Mouse (Mus musculus) large intestine, adult 2 months (tissue): ENCODE results near the gene Derl3. TPM values are rescaled to one million over a fixed set of nuclear protein-coding genes. Genes with fewer than 3 reads are reported as not detected.
"Not testable (repeated sequence)": the region's sequence is repeated elsewhere in the genome, so short reads cannot be mapped to it uniquely, and the experiment has no call there.

Source experiments
- DNase-seq: peaks from one replicate; pipeline ENCODE4 v3.0.0-alpha.2; 2012; ENCODE audit warnings: low read depth, low spot score
- whole genome bisulfite sequencing: fragments of 180-500 bp; shearing (Covaris S2); methylation state at CpG from one replicate; pipeline ENCODE4 v1.1.7; 2018; 5-methylcytosine and 5-hydroxymethylcytosine counted together
- polyA plus RNA-seq: library from polyadenylated mRNA; depleted of rRNA; stranded (reverse); fragments of >200 nt; gene quantifications from 2 replicates; pipeline ENCODE4 v1.2.3, GENCODE M21; 2012; rRNA removed

Derl3 gene
- 39.2 and 101 TPM in 2 replicates for polyA plus RNA-seq

DNA sequence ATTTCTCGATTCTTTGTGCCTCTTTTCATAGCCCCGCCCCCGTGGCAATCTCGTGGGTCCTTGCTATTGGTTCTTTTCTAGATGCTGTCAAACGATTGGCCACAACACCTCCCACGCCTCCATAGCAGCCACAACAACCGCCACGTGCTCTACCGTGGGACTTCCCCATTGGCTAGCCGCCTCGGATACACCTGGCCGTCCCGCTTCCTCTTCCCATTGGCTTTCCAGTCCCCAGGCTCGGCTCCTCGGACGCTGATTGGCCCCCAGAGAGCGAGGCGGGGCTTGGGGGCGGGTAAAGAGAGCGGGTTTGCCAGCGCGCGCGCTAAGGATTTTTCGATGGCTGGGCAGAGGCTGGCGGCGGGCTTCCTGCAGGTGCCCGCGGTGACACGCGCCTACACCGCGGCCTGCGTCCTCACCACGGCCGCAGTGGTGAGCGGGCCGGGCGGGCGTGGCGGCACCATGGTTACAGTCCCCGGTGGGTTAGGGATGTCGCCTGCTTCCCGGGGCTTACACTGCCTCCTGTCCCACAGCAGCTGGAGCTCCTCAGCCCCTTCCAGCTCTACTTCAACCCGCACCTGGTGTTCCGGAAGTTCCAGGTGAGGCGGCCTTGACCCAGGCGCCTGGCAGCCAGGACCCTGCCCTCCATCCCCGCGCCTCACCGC lies at the start of gene Derl3:
Gene Derl3, plus strand, starts transcription at position 325 of the 662 bp plus-strand sequence.
- DNase-seq = peak; percentile 90
- 2% methylated on average over 51 of the region's 51 CpGs for WGBS

DNA sequence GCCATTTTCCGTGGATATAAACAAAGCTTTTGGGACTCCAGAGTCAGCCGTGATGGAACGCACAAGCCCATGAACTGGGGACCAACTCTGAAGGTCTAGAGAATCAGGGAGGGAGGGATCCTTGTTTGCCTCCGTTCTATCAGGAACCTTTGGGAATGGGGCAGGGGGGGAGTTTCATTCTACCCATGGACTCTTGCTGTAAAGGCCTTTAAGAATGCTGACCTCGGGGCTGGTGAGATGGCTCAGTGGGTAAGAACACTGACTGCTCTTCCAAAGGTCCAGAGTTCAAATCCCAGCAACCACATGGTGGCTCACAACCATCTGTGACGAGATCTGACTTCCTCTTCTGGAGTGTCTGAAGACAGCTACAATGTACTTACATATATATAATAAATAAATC lies 49.3 kb upstream of the Derl3 start:
- 83% methylated on average over 6 of the region's 6 CpGs for WGBS
- not testable (repeated sequence) for DNase-seq

DNA sequence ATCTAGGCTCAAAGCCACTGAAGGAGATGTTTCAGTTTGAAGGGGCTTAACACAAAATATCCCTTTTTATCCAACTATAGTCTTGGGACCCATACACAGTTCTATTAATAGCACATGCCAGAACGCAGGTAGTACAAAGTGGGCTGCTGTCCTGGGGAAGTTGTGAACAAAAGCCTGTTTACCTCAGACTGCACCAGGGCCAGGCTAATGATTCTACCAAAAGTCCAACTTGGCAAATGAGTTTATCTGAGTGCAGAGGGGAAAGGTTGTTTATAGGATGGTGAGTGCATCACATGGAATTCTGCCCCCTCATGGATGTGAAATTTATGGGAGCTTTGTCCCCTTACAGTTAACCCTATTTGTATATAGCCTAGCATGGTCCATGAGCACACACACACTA lies 48.4 kb upstream of the Derl3 start:
- DNase-seq = no peak
- 61% methylated on average over 1 of the region's 1 CpGs for WGBS

DNA sequence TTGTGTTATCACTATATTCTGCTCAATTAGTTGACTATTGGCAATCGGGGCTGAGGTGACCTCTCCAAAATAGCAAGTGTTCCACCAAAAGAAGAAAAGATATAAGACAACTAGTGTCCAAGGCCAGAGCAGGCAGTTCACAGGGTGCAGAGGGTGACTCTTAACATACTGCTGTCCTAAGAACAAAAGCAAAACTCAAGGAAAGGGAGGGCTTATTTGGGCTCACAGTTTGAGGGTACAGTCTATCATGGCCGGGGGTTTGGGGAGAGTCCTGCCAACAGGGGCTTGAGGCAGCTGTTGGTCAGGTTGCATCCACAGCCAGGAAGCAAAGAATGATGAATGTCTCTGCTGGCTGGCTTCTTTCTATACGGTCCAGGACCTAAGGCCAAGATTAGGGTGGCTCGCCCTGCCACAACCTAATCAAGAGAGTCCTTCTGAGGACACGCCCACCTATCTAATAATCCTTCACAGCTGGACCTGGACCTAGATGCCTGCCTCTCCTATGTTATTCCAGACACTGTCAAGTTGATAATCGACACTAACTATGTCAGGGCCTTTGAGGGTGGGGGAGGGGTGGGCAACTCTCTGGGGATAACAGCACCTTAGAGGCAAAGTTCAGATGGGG lies 47.8 kb upstream of the Derl3 start:
- DNase-seq = no peak
- 59% methylated on average over 6 of the region's 6 CpGs for WGBS

DNA sequence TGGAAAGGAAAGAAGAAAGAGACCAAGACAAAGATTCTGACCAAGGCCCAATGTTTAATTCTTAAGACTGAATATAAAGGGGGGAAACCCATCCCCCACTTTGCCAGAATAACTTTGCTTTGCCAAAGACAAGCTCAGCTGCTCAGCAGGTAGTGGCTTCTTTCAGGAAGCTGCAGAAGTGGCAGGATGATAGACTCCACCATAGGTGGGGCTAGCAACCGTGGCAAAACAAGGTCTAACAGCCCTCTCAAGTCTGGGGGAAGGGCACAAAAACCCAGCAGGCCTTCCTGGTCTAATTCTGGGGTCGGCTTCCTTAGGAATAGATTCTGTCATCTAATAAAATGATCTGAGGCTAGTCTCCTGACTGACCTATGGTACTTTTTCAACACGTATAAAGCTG lies 44.8 kb upstream of the Derl3 start:
- DNase-seq = no peak
- WGBS = 32% methylated on average over 3 of the region's 3 CpGs

DNA sequence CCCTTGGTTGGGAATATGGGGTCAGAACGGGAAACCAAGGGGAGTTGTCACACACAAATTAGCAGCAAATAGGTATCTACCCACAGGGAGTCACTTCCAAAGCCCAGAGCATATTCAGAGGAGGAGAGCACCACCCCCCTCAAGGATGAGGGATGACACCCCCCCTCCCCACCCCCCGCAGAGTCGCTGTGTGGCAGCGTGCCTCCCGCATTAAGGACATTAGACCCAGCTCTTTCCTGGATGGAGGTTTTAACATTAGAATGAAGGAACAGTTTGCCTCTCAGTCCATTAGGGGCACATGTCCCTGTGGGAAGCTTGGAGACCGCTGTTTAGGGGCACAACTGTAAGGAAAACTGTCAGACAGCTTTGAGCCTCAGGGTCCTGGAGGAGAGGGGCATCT lies 42.1 kb upstream of the Derl3 start:
- DNase-seq = no peak
- 58% methylated on average over 6 of the region's 6 CpGs for WGBS

DNA sequence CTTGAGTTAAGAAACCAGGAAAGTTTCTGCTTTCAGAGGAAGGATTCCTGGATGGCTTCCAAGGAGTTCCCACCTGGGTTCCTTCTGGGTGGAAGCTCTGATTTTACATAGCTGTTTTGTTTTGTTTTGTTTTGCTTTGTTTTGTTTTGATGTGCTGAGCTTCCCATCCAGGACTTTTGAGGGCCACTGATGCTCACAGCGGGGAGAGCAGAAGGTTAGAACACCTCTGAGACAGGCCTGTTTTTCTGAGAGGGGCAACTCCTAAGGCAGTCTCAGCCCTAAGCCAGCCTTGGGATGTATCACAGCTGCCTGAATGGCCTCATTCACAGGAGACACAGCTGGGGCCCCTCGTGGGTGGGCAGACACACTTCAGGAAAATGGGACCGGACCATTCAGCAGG lies 41.5 kb upstream of the Derl3 start:
- 73% methylated on average over 3 of the region's 3 CpGs for WGBS
- DNase-seq = no peak

DNA sequence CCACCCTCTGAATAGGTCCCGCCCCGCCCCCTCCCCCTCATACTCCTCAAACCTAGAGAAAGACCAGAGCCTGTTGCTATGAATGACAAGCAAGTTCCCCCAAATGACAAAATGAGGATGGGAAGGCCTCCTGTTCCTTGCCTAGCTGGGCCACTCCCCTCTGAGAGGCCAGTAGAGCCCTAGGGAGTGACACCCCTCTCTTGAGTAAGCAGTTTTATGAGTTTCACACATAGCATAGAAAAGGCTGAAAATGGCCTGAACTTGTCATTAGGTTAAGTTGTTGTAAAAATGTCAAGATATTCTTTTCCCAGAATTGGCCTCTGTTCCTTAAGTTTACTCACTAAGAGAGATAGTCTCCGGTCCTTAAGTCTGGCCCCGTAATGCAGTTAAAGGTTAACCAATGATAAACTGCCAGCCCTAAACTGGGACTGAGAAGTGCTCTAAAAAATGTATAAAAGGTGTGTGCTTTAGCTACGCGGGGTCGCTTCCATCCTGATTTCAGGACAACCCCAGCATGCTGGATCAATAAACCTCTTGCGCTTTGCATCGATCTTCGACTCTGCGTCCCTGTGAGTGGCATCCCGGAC lies 40.6 kb upstream of the Derl3 start:
- WGBS = 46% methylated on average over 12 of the region's 12 CpGs
- DNase-seq = no peak

DNA sequence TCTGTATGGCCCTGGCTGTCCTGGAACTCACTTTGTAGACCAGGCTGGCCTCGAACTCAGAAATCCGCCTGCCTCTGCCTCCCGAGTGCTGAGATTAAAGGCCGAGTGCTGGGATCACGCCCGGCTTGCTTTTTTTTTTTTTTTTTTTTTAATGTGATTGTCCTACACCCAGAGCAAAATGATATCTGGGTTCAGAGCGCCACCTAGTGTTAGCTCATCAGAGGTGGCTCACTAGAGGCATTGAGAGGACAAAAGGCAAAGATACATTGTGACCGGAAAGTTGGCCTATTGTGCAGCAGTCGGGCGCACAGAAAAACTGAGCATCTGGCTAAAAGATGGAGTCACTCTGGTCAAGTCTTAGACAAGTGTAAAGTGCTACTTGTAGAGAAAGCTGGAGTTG lies 39.8 kb upstream of the Derl3 start:
- WGBS = 15% methylated on average over 10 of the region's 10 CpGs

DNA sequence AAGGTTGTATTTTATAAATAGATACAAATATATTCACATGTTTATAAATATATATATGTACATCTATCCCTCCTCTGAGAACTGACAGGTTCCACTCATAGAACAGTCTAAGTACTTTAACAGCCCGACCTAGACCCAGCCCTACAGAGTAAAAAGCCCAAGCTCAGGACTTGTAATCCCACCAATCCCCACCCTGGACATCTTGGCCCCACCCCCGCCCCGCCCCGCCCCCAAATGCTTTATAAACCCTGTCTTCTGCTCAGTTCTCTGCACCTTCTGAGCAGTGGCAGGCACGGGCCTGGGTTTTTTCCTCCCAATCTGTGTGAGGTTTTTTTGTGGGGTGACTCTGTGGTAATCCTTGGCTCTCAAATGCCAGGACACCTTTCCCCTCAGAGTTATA lies 39.1 kb upstream of the Derl3 start:
- WGBS = 64% methylated on average over 5 of the region's 5 CpGs
- no peak for DNase-seq

More for the DNA sequence above, 39.8 kb upstream of the Derl3 start:
- no peak for DNase-seq

DNA sequence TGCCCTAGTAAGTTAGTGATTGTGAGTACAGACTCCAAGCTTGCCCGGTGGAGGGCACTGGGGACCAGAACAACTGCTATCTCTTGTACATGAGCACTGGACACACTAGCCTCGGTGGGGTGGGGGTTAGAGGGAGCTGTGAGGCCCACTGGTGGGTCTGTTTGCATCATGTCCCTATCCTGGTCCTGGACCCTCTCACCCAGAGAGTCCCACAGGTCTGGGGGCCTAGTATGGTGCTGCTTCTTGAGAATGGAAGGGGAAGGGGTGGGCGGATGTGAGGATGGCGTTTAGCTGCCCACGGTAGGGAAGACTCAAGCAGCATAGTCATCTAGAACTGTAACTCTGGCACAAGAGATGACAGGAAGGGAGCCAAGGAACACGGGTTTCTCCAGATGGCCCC lies 38.4 kb upstream of the Derl3 start:
- no peak for DNase-seq
- 88% methylated on average over 6 of the region's 6 CpGs for WGBS

DNA sequence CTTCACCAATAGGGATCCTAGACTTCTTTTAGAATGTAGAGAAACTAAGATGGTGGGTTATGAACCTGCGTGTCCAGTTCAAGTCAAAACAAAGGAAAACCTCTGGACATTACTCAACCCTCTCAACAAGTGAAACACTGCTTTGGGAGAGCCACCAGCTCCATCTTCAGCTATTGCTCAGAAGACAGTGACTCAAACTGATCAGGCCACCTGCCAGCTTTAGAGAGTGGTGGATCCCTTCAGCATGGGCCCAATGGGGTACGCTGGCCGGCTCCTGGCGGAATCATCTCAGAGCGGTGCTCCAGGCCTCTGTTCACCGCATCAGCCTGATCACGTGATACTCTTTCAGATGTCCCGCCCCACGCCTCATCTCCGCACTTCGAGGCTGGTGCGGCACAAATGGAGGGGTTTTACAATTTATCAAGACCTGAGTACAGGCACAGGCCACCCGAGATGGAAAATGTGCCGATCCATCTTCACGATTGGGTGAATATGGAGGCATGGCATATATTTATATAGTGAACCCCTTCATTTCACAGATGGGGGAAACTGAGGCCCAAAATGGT lies 37.7 kb upstream of the Derl3 start:
- no peak for DNase-seq
- 94% methylated on average over 15 of the region's 15 CpGs for WGBS

DNA sequence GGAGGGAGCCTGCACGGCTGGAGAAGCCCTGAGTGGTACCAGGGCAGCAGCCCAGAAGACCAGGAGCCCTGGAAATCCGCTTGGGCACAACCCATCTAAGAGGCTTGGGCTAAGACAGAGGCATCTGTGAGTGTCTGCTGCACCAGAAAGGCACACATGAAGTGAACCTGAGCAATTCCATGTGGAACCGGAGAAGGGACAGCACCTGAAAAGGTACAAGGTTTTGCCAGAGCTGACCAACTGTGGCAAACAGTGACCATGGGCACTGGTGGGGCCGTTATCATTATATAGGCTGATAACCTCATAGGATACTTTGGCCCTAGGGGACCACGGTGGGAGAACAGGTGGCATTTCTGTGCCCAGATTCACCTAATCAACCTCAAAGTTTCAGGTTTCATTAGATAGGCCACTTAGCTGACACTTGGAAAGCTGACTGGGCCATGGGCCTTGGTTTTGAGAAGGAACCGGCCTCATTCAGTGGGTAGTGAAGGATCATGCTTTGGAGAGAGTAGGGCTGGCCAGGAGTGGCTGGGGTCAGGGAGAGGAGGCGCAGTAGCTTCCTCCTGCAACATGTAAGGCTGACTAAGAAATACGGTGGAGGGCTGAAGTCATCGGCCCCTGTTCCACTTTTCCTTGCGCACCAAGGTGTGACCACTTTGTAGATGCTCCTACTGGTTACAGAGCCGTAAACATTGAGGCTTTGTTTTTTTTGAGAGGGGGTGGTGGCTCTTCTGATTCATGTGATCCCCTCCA lies 36.9 kb upstream of the Derl3 start:
- 87% methylated on average over 11 of the region's 11 CpGs for whole genome bisulfite sequencing
- DNase-seq = no peak

DNA sequence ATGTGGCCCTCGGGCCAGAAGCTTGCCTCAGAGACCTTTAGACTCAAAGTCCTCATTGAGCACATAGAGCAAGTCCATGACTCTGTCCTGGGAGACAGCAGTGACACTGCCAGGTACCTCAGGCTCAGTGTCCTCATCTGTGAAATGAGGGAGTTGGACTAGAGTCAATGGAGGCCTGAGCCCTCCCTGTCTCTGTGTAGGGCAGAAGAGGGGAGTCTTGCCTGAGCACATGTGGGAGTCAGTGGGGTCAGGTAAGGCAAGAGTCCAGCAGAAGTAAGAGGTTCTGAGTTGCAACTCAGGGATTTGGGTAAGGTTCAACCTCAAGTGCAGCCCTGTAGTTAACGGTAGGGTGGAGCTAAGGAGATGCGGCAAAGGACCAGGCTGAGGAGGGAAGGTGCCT lies 36.2 kb upstream of the Derl3 start:
- WGBS = 73% methylated on average over 3 of the region's 3 CpGs
- no peak for DNase-seq

DNA sequence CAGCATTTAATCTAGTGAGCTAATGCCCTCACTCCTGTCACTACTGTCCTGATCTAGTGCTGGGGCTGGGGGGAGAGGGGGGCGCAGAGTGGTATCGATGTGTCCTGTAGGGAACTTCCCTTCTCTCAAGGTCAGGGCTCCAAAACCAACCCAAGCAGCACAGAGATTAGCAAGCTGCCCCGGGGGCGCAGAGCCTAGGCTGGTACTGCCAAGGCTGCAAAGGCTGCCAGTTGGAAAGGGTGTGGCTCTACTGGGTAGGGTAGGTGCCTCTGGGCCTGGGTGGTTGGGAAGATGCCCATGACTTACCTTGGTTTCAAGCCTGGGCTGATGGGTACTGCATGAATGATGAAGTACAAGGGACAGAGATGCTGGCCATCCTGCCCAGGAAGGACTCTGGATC lies 35.6 kb upstream of the Derl3 start:
- DNase-seq = no peak
- 59% methylated on average over 4 of the region's 4 CpGs for WGBS

DNA sequence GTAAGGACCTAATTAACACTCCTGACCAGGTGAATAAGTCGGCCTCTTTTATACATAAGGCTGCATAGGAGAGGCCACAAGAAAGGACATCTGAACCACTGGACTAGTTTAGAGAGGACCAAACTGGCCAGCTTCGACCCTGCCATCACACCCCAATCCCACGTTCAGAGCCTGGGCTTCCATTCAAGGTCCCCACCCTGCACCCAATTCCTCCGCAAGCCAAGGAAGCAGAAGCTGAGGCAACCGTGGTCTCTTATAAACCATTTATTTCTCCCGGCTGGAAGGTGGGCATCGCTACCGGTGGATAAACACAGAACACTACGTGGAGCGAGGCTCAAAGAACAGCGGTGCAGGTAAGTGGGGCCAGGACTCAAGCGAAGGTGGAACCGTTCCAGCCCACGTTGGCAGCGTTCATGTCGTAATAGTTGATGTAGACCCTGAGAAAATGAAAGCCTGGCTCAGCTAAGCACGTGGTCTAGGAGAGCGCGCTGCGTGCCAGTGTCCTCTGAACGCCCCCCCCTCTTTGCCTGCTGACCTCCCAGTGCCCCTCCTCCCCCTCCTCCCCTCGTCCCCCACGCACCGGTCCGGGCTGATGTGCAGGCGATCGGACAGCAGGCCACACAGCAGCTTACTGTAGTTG lies 34.0 kb upstream of the Derl3 start:
- no peak for DNase-seq
- WGBS = 3% methylated on average over 27 of the region's 27 CpGs

DNA sequence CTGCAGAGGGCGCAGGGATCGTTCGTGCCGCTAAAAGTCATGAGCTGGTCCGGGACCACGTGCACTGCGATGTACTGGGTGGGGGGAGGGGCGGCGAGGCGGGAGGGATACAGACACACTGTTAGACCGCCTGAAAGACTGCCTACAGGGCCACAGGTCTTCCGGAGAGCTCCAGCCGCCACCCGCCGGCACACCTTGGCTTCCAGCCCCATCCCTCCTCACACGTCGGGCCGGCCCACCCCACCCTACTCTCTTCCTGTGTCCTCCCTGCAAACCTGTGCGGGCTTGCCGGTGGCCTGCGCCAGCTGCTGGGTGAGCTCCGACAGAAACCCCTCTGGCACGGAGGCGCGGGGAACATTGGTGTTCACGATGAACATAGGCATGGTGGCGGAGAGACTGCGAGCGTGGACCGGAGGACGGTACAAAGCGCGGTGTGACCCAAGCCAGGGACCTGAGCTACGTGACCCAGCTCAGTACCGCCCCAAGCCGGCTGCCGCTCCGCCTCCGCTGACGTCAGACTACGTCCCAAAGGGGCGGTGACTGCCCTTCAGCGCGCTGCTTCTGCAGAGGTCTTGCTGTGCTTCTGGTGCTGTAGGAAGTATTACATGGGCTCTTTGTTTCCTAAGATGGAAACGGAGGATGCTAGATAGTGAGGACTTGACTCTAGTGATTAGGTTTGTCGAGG lies 33.3 kb upstream of the Derl3 start, which contains the start of gene Mif:
Gene Mif, minus strand, starts transcription at position 455 of the 685 bp plus-strand sequence.
- DNase-seq = not testable (repeated sequence)
- under 1% methylated on average over 46 of the region's 46 CpGs for WGBS

DNA sequence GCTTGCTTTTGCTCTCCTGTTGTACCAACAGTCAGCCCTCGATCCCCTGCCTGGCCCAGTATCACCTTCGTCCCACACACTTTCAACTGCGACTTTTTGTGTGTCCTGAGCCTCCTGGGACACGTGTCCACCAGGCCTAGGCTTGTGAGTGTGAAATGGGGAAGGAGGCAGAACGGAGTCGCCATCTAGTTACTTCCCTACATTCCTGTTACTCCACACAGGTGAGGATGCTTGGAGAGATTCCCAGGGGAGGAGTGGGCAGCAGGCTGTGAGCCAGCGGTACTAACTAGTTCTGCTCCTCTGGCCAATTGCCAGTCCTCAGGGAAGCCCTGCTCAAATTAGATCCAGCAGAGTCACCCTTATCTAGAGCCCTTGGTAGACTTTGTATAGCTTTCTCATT lies 32.5 kb upstream of the Derl3 start:
- WGBS = 54% methylated on average over 7 of the region's 7 CpGs
- no peak for DNase-seq

DNA sequence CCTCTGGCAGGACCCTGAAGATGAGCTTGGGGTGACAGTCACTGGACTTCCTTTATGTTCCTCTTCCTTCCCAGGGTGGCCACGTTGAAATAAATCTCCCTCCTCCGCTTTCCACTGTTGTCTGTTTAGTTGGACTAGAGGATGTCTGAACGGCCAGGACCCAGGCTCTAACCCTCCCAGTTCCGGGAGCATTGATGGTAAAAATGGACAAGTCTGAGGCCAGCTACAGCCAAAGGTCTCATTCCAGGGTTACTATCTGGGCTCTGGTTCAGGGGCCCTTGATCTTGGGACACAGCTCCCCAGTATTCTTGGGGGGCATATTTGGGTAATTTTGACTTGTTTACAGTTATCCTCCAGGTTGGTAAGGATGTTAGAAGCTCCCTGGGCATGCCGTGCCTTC lies 31.6 kb upstream of the Derl3 start:
- DNase-seq = no peak
- WGBS = 87% methylated on average over 5 of the region's 5 CpGs
